Mouse (Mus musculus) midbrain, embryonic 10.5 days (tissue): ENCODE data around the gene Plcb2. TPM values are rescaled to one million over a fixed set of nuclear protein-coding genes. Genes with fewer than 3 reads are reported as not detected.
A peak's percentile ranks its signal among the peaks of the same experiment; 100 is the strongest.

Experiments used
- DNase-seq: peaks from one replicate; pipeline ENCODE4 v3.0.0-alpha.2; 2017; ENCODE audit warnings: low spot score
- H3K27ac ChIP-seq: fragments of 300-500 bp; sonication (generic); replicated peaks from 2 replicates; pipeline ENCODE4 v1.5.1; 2016; ENCODE audit warnings: mild to moderate bottlenecking
- H3K27me3 ChIP-seq: fragments of 300-500 bp; sonication (generic); 2 replicates; pipeline ENCODE4 v1.6.1; 2016; ENCODE audit warnings: low read depth, mild to moderate bottlenecking; ENCODE audit not compliant: poor library complexity, severe bottlenecking
- H3K36me3 ChIP-seq: fragments of 300-500 bp; sonication (generic); 2 replicates; pipeline ENCODE4 v1.6.1; 2016; ENCODE audit warnings: mild to moderate bottlenecking, moderate library complexity
- H3K4me1 ChIP-seq: fragments of 300-500 bp; sonication (generic); 2 replicates; pipeline ENCODE4 v1.6.1; 2016
- H3K4me3 ChIP-seq: fragments of 300-500 bp; sonication (generic); 2 replicates; pipeline ENCODE4 v1.5.1; 2016; ENCODE audit warnings: mild to moderate bottlenecking, moderate library complexity
- H3K9me3 ChIP-seq: fragments of 300-500 bp; sonication (generic); replicated peaks from 2 replicates; pipeline ENCODE4 v1.6.1; 2016; ENCODE audit warnings: mild to moderate bottlenecking
- WGBS: fragments of 180-500 bp; shearing (Covaris S2); methylation state at CpG from one replicate; pipeline ENCODE4 v1.1.7; 2016; 5-methylcytosine and 5-hydroxymethylcytosine counted together
- polyA plus RNA-seq: library from polyadenylated mRNA; unstranded; fragments of >200 nt; fragmentation: Nextera tagmentation; extraction: Ambion mirVana; gene quantifications from 2 replicates; pipeline ENCODE4 v1.2.1, GENCODE M21; 2016

Gene Plcb2
- polyA plus RNA-seq, 1 experiment from 2014 or later = 0.09 TPM

DNA sequence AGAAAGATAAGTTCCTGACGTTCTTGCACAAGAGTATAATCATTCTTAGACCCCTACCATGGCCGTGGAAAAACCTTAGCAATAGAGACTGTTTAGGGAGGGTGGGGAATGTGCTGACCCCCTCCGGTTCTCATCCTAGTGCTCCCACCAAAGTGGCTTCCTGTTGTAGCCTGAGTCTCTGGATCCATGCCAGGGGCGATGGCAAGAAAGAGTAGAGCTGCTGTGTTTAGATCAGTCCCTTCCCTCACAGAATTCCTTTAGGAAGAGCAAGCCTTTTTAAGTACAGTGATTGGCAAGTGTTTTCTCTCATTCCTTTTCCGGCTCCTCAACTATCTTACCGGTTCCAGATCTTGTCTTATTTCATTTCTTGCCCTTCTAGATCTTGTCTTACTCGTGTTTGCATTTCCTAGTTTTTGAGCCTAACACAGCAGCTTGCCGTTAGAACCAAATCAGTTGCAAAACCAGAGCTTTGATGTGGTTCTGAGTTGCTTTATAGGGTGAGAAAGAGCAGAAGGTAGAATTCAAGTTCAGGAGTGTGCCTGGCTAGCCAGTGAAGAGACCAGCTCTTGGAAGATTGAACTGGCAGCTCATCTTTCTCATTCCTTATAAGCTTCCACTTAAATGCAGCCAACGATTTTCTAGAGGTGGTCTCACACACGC, 19.2 kb upstream of the Plcb2 start:
- Histone ChIP-seq H3K4me1 (peaks cover 65% of the 10 kb centered on the region), H3K9me3 (no peaks in the 10 kb centered on the region), H3K27ac (no peak overlapping the region), H3K27me3 (peaks cover 41% of the 10 kb centered on the region), H3K4me3 (peak overlapping the region; percentile 98), H3K36me3 (peaks cover 20% of the 10 kb centered on the region)
- no peak for DNase-seq
- 52% methylated on average over 10 of the region's 10 CpGs for WGBS

- Histone ChIP-seq H3K27ac (peak overlapping the region; percentile 91), H3K4me1 (peaks cover 60% of the 10 kb centered on the region), H3K4me3 (peak overlapping the region; percentile 98), H3K9me3 (no peaks in the 10 kb centered on the region), H3K36me3 (peaks cover 20% of the 10 kb centered on the region), H3K27me3 (peaks cover 44% of the 10 kb centered on the region)
- 1% methylated on average over 110 of the region's 113 CpGs for WGBS
- DNase-seq = peak; percentile 72
These were observed 18.0 kb upstream of the Plcb2 start for GRCm38 (mm10) chr2:118745915-118746901.

- H3K27ac ChIP-seq = peak within 1 kb of the TSS; percentile 91
- DNase-seq = peak; percentile 91
- WGBS = 4% methylated on average over 50 of the region's 57 CpGs
- H3K9me3 ChIP-seq = no peaks in the 10 kb centered on the region
- H3K36me3 ChIP-seq = peaks cover 17% of the 10 kb centered on the region
- peak within 1 kb of the TSS; percentile 98 for H3K4me3 ChIP-seq
- peaks cover 44% of the 10 kb centered on the region for H3K27me3 ChIP-seq
- H3K4me1 ChIP-seq = peaks cover 57% of the 10 kb centered on the region
These were observed 17.1 kb upstream of the Plcb2 start, which contains the start of gene Inafm2 for GRCm38 (mm10) chr2:118745232-118745884. Gene Inafm2, plus strand, starts transcription at chr2:118745758.

GRCm38 (mm10) chr2:118744621-118745020, 16.4 kb upstream of the Plcb2 start:
- no peak overlapping the region for H3K27ac ChIP-seq
- 5% methylated on average over 7 of the region's 7 CpGs for WGBS

DNA sequence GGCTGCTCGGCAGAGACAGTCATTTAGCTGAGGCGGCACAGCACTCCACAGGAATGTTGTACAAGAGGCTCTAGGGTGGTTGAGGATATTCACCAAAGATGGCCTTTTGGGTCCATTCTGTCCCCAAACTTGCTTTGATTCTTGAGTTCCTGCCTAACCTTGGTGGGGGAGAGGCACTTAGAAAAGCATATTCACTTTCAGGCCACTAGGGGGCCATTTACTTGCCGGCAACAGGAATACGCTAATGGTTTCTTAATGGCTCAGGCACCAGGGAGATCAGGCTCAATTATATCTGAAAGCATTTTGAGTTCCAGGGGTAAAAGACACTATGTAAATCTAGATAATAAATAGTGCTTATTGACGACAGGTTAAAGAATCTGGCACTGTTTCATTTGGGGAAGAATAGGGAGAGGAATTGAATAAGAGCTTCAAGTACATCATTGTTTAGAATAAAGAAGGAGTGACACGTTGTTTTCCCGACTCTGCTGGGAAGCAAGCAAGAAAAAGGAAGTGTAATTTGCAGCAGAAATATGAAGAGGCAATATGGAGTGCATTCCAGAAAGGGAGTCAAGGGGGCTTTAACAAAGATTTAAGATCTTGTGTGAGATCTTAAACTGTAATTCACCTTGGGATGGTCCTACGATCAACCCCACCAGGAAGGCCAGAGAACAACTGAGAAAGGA, 15.2 kb upstream of the Plcb2 start:
- H3K27me3 ChIP-seq = peaks cover 44% of the 10 kb centered on the region
- no peaks in the 10 kb centered on the region for H3K36me3 ChIP-seq
- no peak for DNase-seq
- no peaks in the 10 kb centered on the region for H3K9me3 ChIP-seq
- H3K4me1 ChIP-seq = peaks cover 38% of the 10 kb centered on the region
- WGBS = 29% methylated on average over 8 of the region's 8 CpGs
- no peak overlapping the region for H3K4me3 ChIP-seq
- no peak overlapping the region for H3K27ac ChIP-seq

More at GRCm38 (mm10) chr2:118744621-118745020, 16.4 kb upstream of the Plcb2 start:
- peaks cover 44% of the 10 kb centered on the region for H3K27me3 ChIP-seq
- peaks cover 10% of the 10 kb centered on the region for H3K36me3 ChIP-seq
- peaks cover 50% of the 10 kb centered on the region for H3K4me1 ChIP-seq
- DNase-seq = no peak
- peak overlapping the region; percentile 98 for H3K4me3 ChIP-seq
- no peaks in the 10 kb centered on the region for H3K9me3 ChIP-seq

- 74% methylated on average over 9 of the region's 9 CpGs for WGBS
- peaks cover 16% of the 10 kb centered on the region for H3K4me1 ChIP-seq
- no peak for DNase-seq
These were observed 12.9 kb upstream of the Plcb2 start for GRCm38 (mm10) chr2:118741183-118741582.

GRCm38 (mm10) chr2:118740341-118740740, 12.1 kb upstream of the Plcb2 start:
- peaks cover 10% of the 10 kb centered on the region for H3K4me1 ChIP-seq
- 74% methylated on average over 3 of the region's 3 CpGs for WGBS

More at GRCm38 (mm10) chr2:118741183-118741582, 12.9 kb upstream of the Plcb2 start:
- no peak overlapping the region for H3K4me3 ChIP-seq
- no peaks in the 10 kb centered on the region for H3K36me3 ChIP-seq
- H3K9me3 ChIP-seq = no peaks in the 10 kb centered on the region
- H3K27me3 ChIP-seq = peaks cover 34% of the 10 kb centered on the region
- no peak overlapping the region for H3K27ac ChIP-seq

GRCm38 (mm10) chr2:118733341-118733740, 5.1 kb upstream of the Plcb2 start:
- no peaks in the 10 kb centered on the region for H3K36me3 ChIP-seq
- no peaks in the 10 kb centered on the region for H3K9me3 ChIP-seq
- no peak overlapping the region for H3K27ac ChIP-seq
- H3K27me3 ChIP-seq = peaks cover 43% of the 10 kb centered on the region
- WGBS = 66% methylated on average over 5 of the region's 5 CpGs
- no peak for DNase-seq
- no peak overlapping the region for H3K4me3 ChIP-seq
- peaks cover 8% of the 10 kb centered on the region for H3K4me1 ChIP-seq

More at GRCm38 (mm10) chr2:118740341-118740740, 12.1 kb upstream of the Plcb2 start:
- H3K27ac ChIP-seq = no peak overlapping the region
- H3K4me3 ChIP-seq = no peak overlapping the region
- H3K9me3 ChIP-seq = no peaks in the 10 kb centered on the region
- no peaks in the 10 kb centered on the region for H3K36me3 ChIP-seq
- peaks cover 34% of the 10 kb centered on the region for H3K27me3 ChIP-seq
- DNase-seq = no peak

DNA sequence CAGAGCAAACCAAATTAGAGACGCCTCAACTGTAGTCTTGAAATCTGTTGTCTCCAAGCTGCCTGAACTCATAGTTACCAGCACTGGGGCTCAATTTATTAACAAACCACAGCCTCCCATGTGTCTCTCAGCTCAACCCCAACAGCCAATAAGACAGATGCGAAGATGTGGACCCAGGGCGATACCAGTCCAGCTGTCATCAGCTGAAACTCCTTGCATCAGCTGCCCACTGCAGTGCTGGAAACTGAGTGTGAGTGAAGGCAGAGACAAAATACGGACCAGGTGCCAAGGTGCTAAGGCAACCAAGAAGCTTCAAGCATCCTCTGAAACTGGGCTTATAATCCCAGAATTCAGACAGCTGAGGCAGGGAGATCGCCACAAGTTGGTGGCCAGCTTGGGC, 3.7 kb upstream of the Plcb2 start:
- 82% methylated on average over 5 of the region's 5 CpGs for WGBS
- no peak for DNase-seq
- H3K27me3 ChIP-seq = peaks cover 57% of the 10 kb centered on the region

GRCm38 (mm10) chr2:118730622-118730915, 2.3 kb upstream of the Plcb2 start:
- peaks cover 68% of the 10 kb centered on the region for H3K27me3 ChIP-seq

More for the DNA sequence above, 3.7 kb upstream of the Plcb2 start:
- no peaks in the 10 kb centered on the region for H3K9me3 ChIP-seq
- no peaks in the 10 kb centered on the region for H3K36me3 ChIP-seq
- H3K4me3 ChIP-seq = no peak overlapping the region
- H3K4me1 ChIP-seq = peaks cover 12% of the 10 kb centered on the region
- no peak overlapping the region for H3K27ac ChIP-seq

DNA sequence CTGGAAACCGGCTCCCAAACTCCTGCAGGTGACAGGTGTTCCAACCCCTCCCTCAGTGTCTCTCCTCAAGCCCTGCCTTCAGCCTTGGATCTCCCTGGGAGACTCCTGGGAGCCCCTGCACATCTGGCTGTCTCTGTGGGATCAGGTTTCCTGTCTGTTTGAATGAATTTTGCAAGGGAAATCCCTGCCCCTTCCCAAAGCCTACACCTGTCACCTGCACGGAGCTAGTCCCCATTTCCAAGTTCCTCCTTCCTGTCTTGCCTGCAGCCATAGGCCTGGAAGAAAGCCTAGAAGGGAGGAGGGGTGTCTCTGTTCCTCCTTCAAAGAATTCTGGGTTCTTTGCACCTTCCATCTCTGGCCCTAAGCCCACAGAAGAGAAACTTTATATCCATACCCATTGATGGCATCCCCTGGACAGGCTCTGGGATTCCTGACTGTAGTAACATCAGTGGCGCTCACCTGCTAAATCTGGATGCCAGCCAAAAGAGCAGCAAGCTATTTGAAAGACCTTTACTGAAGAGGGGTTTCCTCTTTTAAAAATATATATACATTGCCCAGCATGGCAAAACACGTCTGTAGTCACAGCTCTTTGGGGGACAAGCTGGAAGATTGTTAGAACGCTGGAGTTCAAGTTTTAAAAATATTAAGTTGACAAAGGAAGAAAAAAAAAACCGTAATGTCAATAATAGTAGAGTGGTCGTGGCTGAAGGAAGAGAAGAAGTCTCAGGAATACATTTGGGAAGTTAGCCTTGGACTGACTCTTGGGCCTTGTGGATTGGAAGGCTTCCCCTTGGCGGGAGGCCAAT, 1.8 kb upstream of the Plcb2 start:
- no peak for DNase-seq

More at GRCm38 (mm10) chr2:118730622-118730915, 2.3 kb upstream of the Plcb2 start:
- H3K4me1 ChIP-seq = peaks cover 12% of the 10 kb centered on the region
- WGBS = 3% methylated on average over 3 of the region's 3 CpGs
- no peaks in the 10 kb centered on the region for H3K9me3 ChIP-seq
- H3K27ac ChIP-seq = no peak overlapping the region
- H3K4me3 ChIP-seq = no peak overlapping the region
- no peak for DNase-seq
- no peaks in the 10 kb centered on the region for H3K36me3 ChIP-seq

More for the DNA sequence above, 1.8 kb upstream of the Plcb2 start:
- Histone ChIP-seq H3K27me3 (peaks cover 68% of the 10 kb centered on the region), H3K9me3 (no peaks in the 10 kb centered on the region), H3K27ac (no peak overlapping the region), H3K4me3 (no peak overlapping the region), H3K4me1 (peaks cover 12% of the 10 kb centered on the region), H3K36me3 (no peaks in the 10 kb centered on the region)
- WGBS = 28% methylated on average over 8 of the region's 8 CpGs
